Mouse (Mus musculus) liver, postnatal 0 days (tissue): Measurements from ENCODE around the gene Mfsd7a. TPM values are rescaled to one million over a fixed set of nuclear protein-coding genes. Genes with fewer than 3 reads are reported as not detected.

Experiments
- ATAC-seq: fragments of 200-750 bp; cut with Nextera tagmentation; 2 replicates; pipeline ENCODE4 v1.8.0; 2017; ENCODE audit warnings: mild to moderate bottlenecking, moderate library complexity
- DNase-seq: peaks from one replicate; pipeline ENCODE4 v3.0.0-alpha.2; 2016
- H3K27ac ChIP-seq: fragments of 300-500 bp; sonication (generic); 2 replicates; pipeline ENCODE4 v1.5.1; 2014; ENCODE audit warnings: antibody characterized with exemption, moderate library complexity, mild to moderate bottlenecking, low read depth
- H3K27me3 ChIP-seq: fragments of 300-500 bp; sonication (generic); 2 replicates; pipeline ENCODE4 v1.6.1; 2014; ENCODE audit warnings: low read length, control low read depth, mixed read lengths; ENCODE audit not compliant: insufficient read depth
- H3K36me3 ChIP-seq: fragments of 300-500 bp; sonication (generic); replicated peaks from 2 replicates; pipeline ENCODE4 v1.6.1; 2014; ENCODE audit warnings: mild to moderate bottlenecking, control low read depth, low read length, moderate library complexity, mixed read lengths; ENCODE audit not compliant: insufficient read depth
- H3K4me1 ChIP-seq: fragments of 300-500 bp; sonication (generic); 2 replicates; pipeline ENCODE4 v1.6.1; 2014; ENCODE audit warnings: antibody characterized with exemption, mild to moderate bottlenecking, control low read depth; ENCODE audit not compliant: insufficient read depth
- H3K4me2 ChIP-seq: fragments of 300-500 bp; sonication (generic); 2 replicates; pipeline ENCODE4 v1.6.1; 2014; ENCODE audit warnings: low read depth, mild to moderate bottlenecking, low read length, moderate library complexity, mixed read lengths
- H3K4me3 ChIP-seq: fragments of 300-500 bp; sonication (generic); 2 replicates; pipeline ENCODE4 v1.5.1; 2014; ENCODE audit warnings: low read depth, low read length
- H3K9ac ChIP-seq: fragments of 300-500 bp; sonication (generic); replicated peaks from 2 replicates; pipeline ENCODE4 v1.6.1; 2014; ENCODE audit warnings: mild to moderate bottlenecking, moderate library complexity
- H3K9me3 ChIP-seq: fragments of 300-500 bp; sonication (generic); 2 replicates; pipeline ENCODE4 v1.6.1; 2016; ENCODE audit warnings: mild to moderate bottlenecking, control low read depth, low read length, mixed read lengths
- CTCF ChIP-seq: sonication (generic); IDR thresholded peaks from 2 replicates; pipeline ENCODE4 v1.5.1; 2016; ENCODE audit warnings: antibody characterized with exemption, low read depth
- EP300 ChIP-seq: IDR thresholded peaks from 2 replicates; pipeline ENCODE4 v1.6.1; 2016; ENCODE audit warnings: antibody characterized with exemption, low read depth, mild to moderate bottlenecking
- WGBS: fragments of 180-500 bp; shearing (Covaris S2); extraction: QIAGEN DNeasy Blood & Tissue Kit; methylation state at CpG from one replicate; pipeline ENCODE4 v1.1.7; 2014; ENCODE audit not compliant: insufficient replicate concordance; 5-methylcytosine and 5-hydroxymethylcytosine counted together
- polyA plus RNA-seq: library from polyadenylated mRNA; unstranded; fragments of >200 nt; fragmentation: Nextera tagmentation; extraction: Ambion mirVana; gene quantifications from 2 replicates; pipeline ENCODE4 v1.2.1, GENCODE M21; 2015

Mfsd7a gene
- polyA plus RNA-seq, 1 experiment from 2014 or later: 0.41 TPM

GRCm38 (mm10) chr5:108423427-108423826 lies 25.3 kb downstream of the Mfsd7a start:
- DNase-seq (no peak), ATAC-seq (no peak)
- Histone ChIP-seq H3K36me3 (no peaks in the 10 kb centered on the region), H3K27ac (no peak overlapping the region), H3K4me3 (no peak overlapping the region), H3K4me1 (no peaks in the 10 kb centered on the region), H3K4me2 (no peak overlapping the region), H3K9me3 (no peaks in the 10 kb centered on the region), H3K27me3 (no peaks in the 10 kb centered on the region), H3K9ac (no peak overlapping the region)
- WGBS: 66% methylated on average over 2 of the region's 2 CpGs
- no peak for TF ChIP-seq EP300
- no peak for TF ChIP-seq CTCF

GRCm38 (mm10) chr5:108422741-108423140 lies 25.9 kb downstream of the Mfsd7a start:
- H3K9me3 ChIP-seq: no peaks in the 10 kb centered on the region
- no peak overlapping the region for H3K27ac ChIP-seq
- WGBS: 74% methylated on average over 3 of the region's 3 CpGs
- TF ChIP-seq EP300 (no peak), CTCF (no peak)
- H3K36me3 ChIP-seq: no peaks in the 10 kb centered on the region
- H3K27me3 ChIP-seq: no peaks in the 10 kb centered on the region
- no peak for ATAC-seq
- H3K4me2 ChIP-seq: no peak overlapping the region
- no peaks in the 10 kb centered on the region for H3K4me1 ChIP-seq
- no peak overlapping the region for H3K9ac ChIP-seq
- no peak overlapping the region for H3K4me3 ChIP-seq
- no peak for DNase-seq

- Histone ChIP-seq H3K4me1 (no peaks in the 10 kb centered on the region), H3K9ac (no peak overlapping the region), H3K9me3 (no peaks in the 10 kb centered on the region), H3K4me3 (no peak overlapping the region), H3K4me2 (no peak overlapping the region), H3K27me3 (no peaks in the 10 kb centered on the region), H3K27ac (no peak overlapping the region), H3K36me3 (no peaks in the 10 kb centered on the region)
- no peak for TF ChIP-seq EP300
- TF ChIP-seq CTCF: no peak
- 63% methylated on average over 2 of the region's 2 CpGs for WGBS
- ATAC-seq (no peak), DNase-seq (no peak)
These were observed 34.0 kb downstream of the Mfsd7a start for GRCm38 (mm10) chr5:108414711-108415110.

GRCm38 (mm10) chr5:108406977-108407376 lies 41.7 kb downstream of the Mfsd7a start:
- no peak overlapping the region for H3K4me3 ChIP-seq
- H3K27me3 ChIP-seq: no peaks in the 10 kb centered on the region
- no peaks in the 10 kb centered on the region for H3K36me3 ChIP-seq
- H3K4me1 ChIP-seq: no peaks in the 10 kb centered on the region
- H3K4me2 ChIP-seq: no peak overlapping the region
- 62% methylated on average over 2 of the region's 2 CpGs for WGBS
- H3K9ac ChIP-seq: no peak overlapping the region
- no peak for DNase-seq
- H3K27ac ChIP-seq: no peak overlapping the region
- no peaks in the 10 kb centered on the region for H3K9me3 ChIP-seq
- no peak for TF ChIP-seq EP300
- TF ChIP-seq CTCF: no peak
- ATAC-seq: no peak

- Histone ChIP-seq H3K4me2 (no peak overlapping the region), H3K27me3 (no peaks in the 10 kb centered on the region), H3K27ac (no peak overlapping the region), H3K9ac (no peak overlapping the region), H3K9me3 (no peaks in the 10 kb centered on the region), H3K4me3 (no peak overlapping the region), H3K4me1 (no peaks in the 10 kb centered on the region), H3K36me3 (no peaks in the 10 kb centered on the region)
- DNase-seq (no peak), ATAC-seq (peak; percentile 70)
- WGBS: 35% methylated on average over 1 of the region's 1 CpGs
- TF ChIP-seq EP300: no peak
- TF ChIP-seq CTCF: no peak
These were observed 43.2 kb downstream of the Mfsd7a start for GRCm38 (mm10) chr5:108405460-108405859.

GRCm38 (mm10) chr5:108403453-108403852 lies 45.2 kb downstream of the Mfsd7a start:
- no peak for ATAC-seq
- DNase-seq: no peak
- H3K36me3 ChIP-seq: no peaks in the 10 kb centered on the region
- H3K9ac ChIP-seq: no peak overlapping the region
- TF ChIP-seq EP300 (no peak), CTCF (no peak)
- H3K4me2 ChIP-seq: no peak overlapping the region
- no peaks in the 10 kb centered on the region for H3K27me3 ChIP-seq
- no peak overlapping the region for H3K4me3 ChIP-seq
- no peak overlapping the region for H3K27ac ChIP-seq
- H3K9me3 ChIP-seq: no peaks in the 10 kb centered on the region
- no peaks in the 10 kb centered on the region for H3K4me1 ChIP-seq
- 64% methylated on average over 4 of the region's 4 CpGs for WGBS

Other genes with a start within 250 kb of the Mfsd7a start
- 16.1 and 17.5 TPM in 2 replicates for gene Dr1, start 180.0 kb downstream of the Mfsd7a start, polyA plus RNA-seq
- 1.7 and 1.9 TPM in 2 replicates for gene Pigg, start 136.3 kb downstream of the Mfsd7a start, polyA plus RNA-seq
- 0.14 TPM in 1 of 2 replicates, not detected in the other for gene Gm42517, start 81.0 kb downstream of the Mfsd7a start, polyA plus RNA-seq
- 0.06 and 0.15 TPM in 2 replicates for gene Pde6b, start 60.5 kb downstream of the Mfsd7a start, polyA plus RNA-seq
- gene Atp5k, start 14.4 kb downstream of the Mfsd7a start, polyA plus RNA-seq: 411 and 430 TPM in 2 replicates
- 3.8 and 5.0 TPM in 2 replicates for gene Pcgf3, start 12.3 kb upstream of the Mfsd7a start, polyA plus RNA-seq
- gene Cplx1, start 101.1 kb upstream of the Mfsd7a start, polyA plus RNA-seq: not detected in 2 replicates
- 15.6 and 17.5 TPM in 2 replicates for gene Gak, start 180.9 kb upstream of the Mfsd7a start, polyA plus RNA-seq
- gene Tmem175, start 180.9 kb upstream of the Mfsd7a start, polyA plus RNA-seq: 7.0 and 7.3 TPM in 2 replicates
- gene Idua, start 211.4 kb upstream of the Mfsd7a start, polyA plus RNA-seq: 3.9 and 4.2 TPM in 2 replicates
- 2.5 TPM in 2 replicates for gene Dgkq, start 220.8 kb upstream of the Mfsd7a start, polyA plus RNA-seq
- gene Slc26a1, start 226.7 kb upstream of the Mfsd7a start, polyA plus RNA-seq: 25.8 and 33.4 TPM in 2 replicates
- gene Fgfrl1, start 243.5 kb upstream of the Mfsd7a start, polyA plus RNA-seq: 5.6 and 5.7 TPM in 2 replicates